Mouse (Mus musculus) fibroblast of lung, adult 2 months (primary cell): ENCODE results near the gene Scaf1.
A peak's percentile ranks its signal among the peaks of the same experiment; 100 is the strongest.

ENCODE experiments used
- DNase-seq: peaks from one replicate; pipeline ENCODE4 v3.0.0-alpha.2; 2011; ENCODE audit warnings: low read depth

Gene Scaf1

GRCm38 (mm10) chr7:44983944-44984832 lies 32.0 kb downstream of the Scaf1 start:
- no peak for DNase-seq

- peak; percentile 49 for DNase-seq
These were observed 33.1 kb downstream of the Scaf1 start for GRCm38 (mm10) chr7:44983085-44983484.

GRCm38 (mm10) chr7:44981539-44981938 lies 34.6 kb downstream of the Scaf1 start:
- no peak for DNase-seq

- DNase-seq = no peak
These were observed 37.9 kb downstream of the Scaf1 start for GRCm38 (mm10) chr7:44978300-44978699.

GRCm38 (mm10) chr7:44975117-44975419 lies 41.1 kb downstream of the Scaf1 start:
- DNase-seq = no peak

- peak; percentile 75 for DNase-seq
These were observed 41.6 kb downstream of the Scaf1 start, which contains the start of gene Cpt1c for GRCm38 (mm10) chr7:44974383-44975116. TSS of gene Cpt1c (minus strand) at chr7:44974851.

- DNase-seq = no peak
These were observed 42.6 kb downstream of the Scaf1 start for GRCm38 (mm10) chr7:44973415-44974130.

GRCm38 (mm10) chr7:44971142-44971541 lies 45.0 kb downstream of the Scaf1 start:
- DNase-seq = no peak

- peak; percentile 68 for DNase-seq
These were observed 45.9 kb downstream of the Scaf1 start for GRCm38 (mm10) chr7:44970231-44970691.

GRCm38 (mm10) chr7:44966638-44967037 lies 49.5 kb downstream of the Scaf1 start:
- no peak for DNase-seq

GRCm38 (mm10) chr7:44965975-44966374 lies 50.2 kb downstream of the Scaf1 start:
- no peak for DNase-seq

GRCm38 (mm10) chr7:44964990-44965389 lies 51.2 kb downstream of the Scaf1 start:
- no peak for DNase-seq

- DNase-seq = no peak
These were observed 53.3 kb downstream of the Scaf1 start for GRCm38 (mm10) chr7:44962831-44963230.

- no peak for DNase-seq
These were observed 53.8 kb downstream of the Scaf1 start for GRCm38 (mm10) chr7:44962337-44962736.

- DNase-seq = no peak
These were observed 55.7 kb downstream of the Scaf1 start for GRCm38 (mm10) chr7:44960512-44960910.

- DNase-seq = no peak
These were observed 56.2 kb downstream of the Scaf1 start for GRCm38 (mm10) chr7:44959874-44960511.

- no peak for DNase-seq
These were observed 56.9 kb downstream of the Scaf1 start for GRCm38 (mm10) chr7:44959281-44959680.

- DNase-seq = no peak
These were observed 58.0 kb downstream of the Scaf1 start for GRCm38 (mm10) chr7:44958208-44958607.

GRCm38 (mm10) chr7:44957183-44957835 lies 58.9 kb downstream of the Scaf1 start:
- no peak for DNase-seq

- no peak for DNase-seq
These were observed 59.9 kb downstream of the Scaf1 start for GRCm38 (mm10) chr7:44956266-44956665.

GRCm38 (mm10) chr7:44955628-44956027 lies 60.5 kb downstream of the Scaf1 start:
- no peak for DNase-seq
